Mouse (Mus musculus) erythroblast, adult 5-6 weeks (primary cell): ENCODE results near the gene Nr0b2. TPM values are rescaled to one million over a fixed set of nuclear protein-coding genes. Genes with fewer than 3 reads are reported as not detected.

Source experiments
- ATAC-seq: replicated peaks from 2 replicates; pipeline ENCODE4 v1.8.0; 2016; ENCODE audit warnings: moderate number of reproducible peaks, mild to moderate bottlenecking, moderate TSS enrichment, inconsistent platforms; ENCODE audit not compliant: poor library complexity, low FRiP score, severe bottlenecking
- total RNA-seq, 2 experiments: library from RNA; stranded (forward) in 1 of 2; stranded (reverse) in 1 of 2; fragments of 150-400 nt in 1 of 2; fragments of 200-764, 138-1000 nt in 1 of 2; gene quantifications; 2 replicates each; pipeline versions ENCODE4 v1.2.3 to v1.2.4; 2015 to 2017; ENCODE audit warnings: low replicate concordance in 2 of 2

The Nr0b2 gene
- total RNA-seq, 2 experiments from 2014 or later: not detected

GRCm38 (mm10) chr4:133557041-133557717 is 4.0 kb downstream of the Nr0b2 start:
- ATAC-seq: no peak

- ATAC-seq: no peak
Measured at GRCm38 (mm10) chr4:133559846-133560245, 6.7 kb downstream of the Nr0b2 start.

GRCm38 (mm10) chr4:133561622-133562021 is 8.4 kb downstream of the Nr0b2 start:
- ATAC-seq: no peak

GRCm38 (mm10) chr4:133563123-133563571 is 10.0 kb downstream of the Nr0b2 start:
- ATAC-seq: no peak

- ATAC-seq: no peak
Measured at GRCm38 (mm10) chr4:133567251-133567650, 14.1 kb downstream of the Nr0b2 start.

- ATAC-seq: no peak
Measured at GRCm38 (mm10) chr4:133569291-133570065, 16.3 kb downstream of the Nr0b2 start.

GRCm38 (mm10) chr4:133570066-133570466 is 16.9 kb downstream of the Nr0b2 start:
- ATAC-seq: no peak

GRCm38 (mm10) chr4:133574070-133574842 is 21.1 kb downstream of the Nr0b2 start, which contains the start of gene Gpatch3:
Gpatch3 (plus strand) TSS chr4:133574745.
- ATAC-seq: peak; percentile 99

- no peak for ATAC-seq
Measured at GRCm38 (mm10) chr4:133574843-133575202, 21.6 kb downstream of the Nr0b2 start.

GRCm38 (mm10) chr4:133577983-133578382 is 24.8 kb downstream of the Nr0b2 start:
- ATAC-seq: no peak

GRCm38 (mm10) chr4:133583690-133584058 is 30.5 kb downstream of the Nr0b2 start:
- no peak; the same call in 1 of the 2 replicates for ATAC-seq

- peak; percentile 91 for ATAC-seq
Measured at GRCm38 (mm10) chr4:133584059-133584951, 31.1 kb downstream of the Nr0b2 start, which contains the start of gene Gpn2. Gpn2 (plus strand) TSS chr4:133584362.

- ATAC-seq: peak; percentile 81
Measured at GRCm38 (mm10) chr4:133592570-133592969, 39.4 kb downstream of the Nr0b2 start.

- no peak for ATAC-seq
Measured at GRCm38 (mm10) chr4:133595538-133595937, 42.4 kb downstream of the Nr0b2 start.

GRCm38 (mm10) chr4:133596084-133596483 is 42.9 kb downstream of the Nr0b2 start:
- no peak for ATAC-seq

GRCm38 (mm10) chr4:133598616-133599015 is 45.4 kb downstream of the Nr0b2 start:
- ATAC-seq: no peak

- no peak for ATAC-seq
Measured at GRCm38 (mm10) chr4:133599116-133599515, 45.9 kb downstream of the Nr0b2 start.

- ATAC-seq: peak; percentile 91
Measured at GRCm38 (mm10) chr4:133599571-133600073, 46.4 kb downstream of the Nr0b2 start.

- no peak for ATAC-seq
Measured at GRCm38 (mm10) chr4:133600306-133600705, 47.1 kb downstream of the Nr0b2 start.
